Mouse (Mus musculus): Measurements from ENCODE around the gene Ccdc97.
A peak's percentile ranks its signal among the peaks of the same experiment; 100 is the strongest.

DNA sequence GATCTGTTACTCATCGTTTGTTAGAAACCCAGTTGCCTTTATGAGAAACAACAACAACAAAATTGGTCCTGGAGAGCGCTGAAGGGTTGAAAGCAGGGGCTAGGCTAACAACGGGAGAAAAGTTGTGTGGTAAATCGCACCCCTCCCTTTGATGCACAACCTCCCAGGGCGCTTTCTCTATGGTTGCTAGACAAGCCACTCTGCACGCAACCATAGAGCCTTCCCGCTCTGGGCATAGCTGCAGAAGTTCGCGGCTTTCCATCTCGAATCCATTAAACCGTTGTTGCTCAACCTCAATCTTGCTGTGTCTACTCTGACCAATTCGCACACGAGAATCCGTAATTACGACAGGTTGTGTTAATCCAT, 36.6 kb upstream of the Ccdc97 start:
- TF ChIP-seq CTCF (IDR thresholded peaks at IDR 0.05; ENCODE audit: low read depth) (no peak), EP300 (IDR thresholded peaks at IDR 0.05; ENCODE audit: low read depth) (peak; percentile 36; the same call in 1 of the 2 replicates)
